Mouse (Mus musculus) ES-E14 (cell line): Measurements from ENCODE around the gene Vamp8.

Source experiments
- CHD2 ChIP-seq: IDR thresholded peaks from 2 replicates; pipeline ENCODE4 v1.6.1; 2014; ENCODE audit warnings: mild to moderate bottlenecking, low read depth, low read length, inconsistent platforms
- HCFC1 ChIP-seq: IDR thresholded peaks from 2 replicates; pipeline ENCODE4 v1.6.1; 2012; ENCODE audit warnings: low read length, inconsistent platforms, borderline replicate concordance; ENCODE audit not compliant: insufficient read depth
- MAFK ChIP-seq: IDR thresholded peaks from 2 replicates; pipeline ENCODE4 v1.6.1; 2014; ENCODE audit warnings: mild to moderate bottlenecking, low read depth, low read length, inconsistent platforms; ENCODE audit not compliant: insufficient read depth

GRCm38 (mm10) chr6:72345633-72346032, 44.9 kb downstream of the Vamp8 start:
- TF ChIP-seq HCFC1 (no peak), MAFK (no peak), CHD2 (no peak)
